Mouse (Mus musculus) small intestine, adult 2 months (tissue): ENCODE data around the gene Rad23b. TPM values are rescaled to one million over a fixed set of nuclear protein-coding genes. Genes with fewer than 3 reads are reported as not detected.
A peak's percentile ranks its signal among the peaks of the same experiment; 100 is the strongest.

Experiments used
- H3K27ac ChIP-seq: fragments of 200-500 bp; 2 replicates; pipeline ENCODE4 v1.5.1; 2012; ENCODE audit warnings: low read depth, low read length, control low read depth, inconsistent platforms; ENCODE audit not compliant: insufficient read depth
- H3K27me3 ChIP-seq: fragments of 200-500 bp; 2 replicates; pipeline ENCODE4 v1.6.1; 2012; ENCODE audit warnings: mild to moderate bottlenecking, moderate library complexity, low read length, inconsistent platforms; ENCODE audit not compliant: control insufficient read depth, insufficient read depth
- H3K36me3 ChIP-seq: fragments of 200-500 bp; 2 replicates; pipeline ENCODE4 v1.6.1; 2012; ENCODE audit warnings: mild to moderate bottlenecking, low read length, control low read depth, inconsistent platforms; ENCODE audit not compliant: control insufficient read depth, insufficient read depth
- H3K4me1 ChIP-seq: fragments of 200-500 bp; 2 replicates; pipeline ENCODE4 v1.6.1; 2012; ENCODE audit warnings: low read length, inconsistent platforms, mixed read lengths; ENCODE audit not compliant: control insufficient read depth, insufficient read depth, insufficient read length
- H3K4me3 ChIP-seq: fragments of 200-500 bp; 2 replicates; pipeline ENCODE4 v1.5.1; 2012; ENCODE audit warnings: low read depth, mild to moderate bottlenecking, control low read depth, inconsistent platforms, low read length, moderate library complexity
- CTCF ChIP-seq: fragments of 200-500 bp; IDR thresholded peaks from 2 replicates; pipeline ENCODE4 v1.5.1; 2012; ENCODE audit warnings: low read depth, mild to moderate bottlenecking, control low read depth, inconsistent platforms, low read length, moderate library complexity, mixed read lengths; ENCODE audit not compliant: insufficient replicate concordance, insufficient read length; ENCODE audit errors: extremely low read depth
- POLR2A ChIP-seq: fragments of 200-500 bp; IDR thresholded peaks from 2 replicates; pipeline ENCODE4 v1.6.1; 2012; ENCODE audit warnings: low read depth, mild to moderate bottlenecking, control low read depth, inconsistent platforms, low read length, moderate library complexity
- WGBS: fragments of 180-500 bp; shearing (Covaris S2); methylation state at CpG from one replicate; pipeline ENCODE4 v1.1.7; 2018; 5-methylcytosine and 5-hydroxymethylcytosine counted together
- polyA plus RNA-seq: library from polyadenylated mRNA; depleted of rRNA; stranded (reverse); fragments of >200 nt; gene quantifications from 2 replicates; pipeline ENCODE4 v1.2.3, GENCODE M21; 2012

Gene Rad23b
- polyA plus RNA-seq, 1 experiment: 267 TPM

DNA sequence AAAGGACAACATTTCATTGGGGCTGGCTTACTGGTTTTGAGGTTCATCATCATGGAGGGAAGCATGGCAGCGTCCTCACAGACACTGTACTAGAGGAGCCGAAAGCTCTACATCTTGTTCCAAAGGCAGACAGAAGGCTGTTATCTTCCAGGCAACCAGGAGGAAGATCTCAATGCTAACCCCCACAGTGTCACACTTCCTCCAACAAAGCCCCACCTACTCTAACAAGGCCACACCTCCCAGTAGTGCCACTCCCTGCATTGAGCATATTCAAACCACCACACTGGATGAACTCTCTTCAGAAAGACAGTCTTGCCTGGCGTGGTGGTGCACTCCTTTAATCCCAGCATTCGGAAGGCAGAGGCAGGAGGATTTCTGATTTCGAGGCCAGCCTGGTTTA lies 7.2 kb upstream of the Rad23b start:
- no peak overlapping the region for H3K4me3 ChIP-seq
- 0 out of 2 replicates have a peak overlapping the region, but pooled peaks have one; percentile 7 for H3K27ac ChIP-seq
- WGBS: 90% methylated on average over 5 of the region's 5 CpGs
- H3K4me1 ChIP-seq: no peaks in the 10 kb centered on the region; the same call in 1 of the 2 replicates
- H3K36me3 ChIP-seq: no peaks in the 10 kb centered on the region
- TF ChIP-seq POLR2A (no peak), CTCF (no peak)
- no peaks in the 10 kb centered on the region for H3K27me3 ChIP-seq

GRCm38 (mm10) chr4:55343287-55343686 lies 6.6 kb upstream of the Rad23b start:
- no peak overlapping the region for H3K27ac ChIP-seq
- no peak overlapping the region for H3K4me3 ChIP-seq
- no peaks in the 10 kb centered on the region for H3K27me3 ChIP-seq
- 80% methylated on average over 3 of the region's 3 CpGs for WGBS
- no peaks in the 10 kb centered on the region for H3K36me3 ChIP-seq
- TF ChIP-seq POLR2A: no peak
- no peak for TF ChIP-seq CTCF
- no peaks in the 10 kb centered on the region; the same call in 1 of the 2 replicates for H3K4me1 ChIP-seq

DNA sequence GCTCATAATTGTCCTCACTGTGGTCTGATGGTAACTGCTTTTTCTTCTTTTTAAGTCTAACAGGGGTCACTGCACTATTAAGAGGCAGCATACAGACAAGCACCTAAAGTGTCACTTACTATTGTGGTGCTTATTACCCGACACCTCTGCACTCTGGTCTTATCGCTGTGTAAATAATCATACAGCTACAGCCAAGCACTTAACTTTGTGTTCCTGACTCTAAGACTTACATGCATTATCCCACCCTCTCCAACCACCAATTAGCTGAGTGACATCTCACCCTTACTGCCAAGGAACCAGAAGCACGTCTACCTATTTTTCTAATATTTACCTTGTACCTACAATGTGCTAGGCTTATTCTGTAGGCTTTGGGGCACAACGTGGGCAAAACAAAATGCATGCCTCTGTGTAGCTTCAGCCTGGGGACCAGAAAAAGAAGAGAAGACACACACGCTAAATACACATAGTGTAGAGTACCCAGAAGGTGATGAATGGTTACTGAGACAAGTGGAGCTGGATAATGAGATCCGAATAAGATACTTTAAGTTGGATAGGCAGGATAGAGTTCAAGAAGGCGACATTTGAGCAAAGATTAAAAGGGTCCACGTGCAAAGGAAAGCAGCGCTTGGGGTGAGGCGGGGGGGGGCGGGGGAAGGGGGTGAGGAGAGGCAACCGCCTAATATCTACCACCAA lies 938 bp upstream of the Rad23b start:
- TF ChIP-seq CTCF (no peak), POLR2A (no peak)
- Histone ChIP-seq H3K27ac (peak overlapping the region; percentile 62), H3K36me3 (no peaks in the 10 kb centered on the region), H3K4me1 (peaks cover 4% of the 10 kb centered on the region; the same call in 1 of the 2 replicates), H3K4me3 (peak overlapping the region; percentile 75), H3K27me3 (no peaks in the 10 kb centered on the region)
- 5% methylated on average over 12 of the region's 12 CpGs for WGBS

GRCm38 (mm10) chr4:55350219-55350931 lies 532 bp downstream of the Rad23b start:
- Histone ChIP-seq H3K27me3 (no peaks in the 10 kb centered on the region), H3K4me3 (peak overlapping the region; percentile 90), H3K4me1 (peaks cover 4% of the 10 kb centered on the region; the same call in 1 of the 2 replicates), H3K36me3 (no peaks in the 10 kb centered on the region), H3K27ac (peak overlapping the region; percentile 38)
- WGBS: under 1% methylated on average over 63 of the region's 66 CpGs
- TF ChIP-seq CTCF (no peak), POLR2A (no peak; the same call in 1 of the 2 replicates)

DNA sequence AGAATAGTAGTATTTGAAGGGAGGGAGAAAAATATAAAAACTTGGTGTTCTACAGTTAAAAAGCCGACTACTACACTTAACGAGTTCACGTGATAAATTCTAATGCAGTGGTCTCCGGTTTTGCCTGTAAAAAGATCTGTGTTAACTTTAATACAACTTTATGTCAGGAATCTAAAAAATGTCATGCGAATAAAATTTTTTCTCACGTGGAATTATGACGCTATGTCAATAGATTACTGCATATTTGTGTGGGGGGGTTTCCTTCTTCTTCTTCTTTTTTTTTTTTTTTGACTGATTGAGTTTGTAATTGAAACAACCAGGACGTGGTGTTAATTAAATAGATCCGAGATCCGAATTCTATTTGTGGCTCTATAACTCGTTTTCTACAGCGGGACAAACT lies 1.2 kb downstream of the Rad23b start:
- WGBS: 4% methylated on average over 12 of the region's 12 CpGs
- TF ChIP-seq CTCF: no peak
- TF ChIP-seq POLR2A: no peak
- Histone ChIP-seq H3K4me3 (peak overlapping the region; percentile 90), H3K27me3 (no peaks in the 10 kb centered on the region), H3K27ac (peak overlapping the region; percentile 38; the same call in 1 of the 2 replicates), H3K4me1 (peaks cover 7% of the 10 kb centered on the region; the same call in 1 of the 2 replicates), H3K36me3 (no peaks in the 10 kb centered on the region)

DNA sequence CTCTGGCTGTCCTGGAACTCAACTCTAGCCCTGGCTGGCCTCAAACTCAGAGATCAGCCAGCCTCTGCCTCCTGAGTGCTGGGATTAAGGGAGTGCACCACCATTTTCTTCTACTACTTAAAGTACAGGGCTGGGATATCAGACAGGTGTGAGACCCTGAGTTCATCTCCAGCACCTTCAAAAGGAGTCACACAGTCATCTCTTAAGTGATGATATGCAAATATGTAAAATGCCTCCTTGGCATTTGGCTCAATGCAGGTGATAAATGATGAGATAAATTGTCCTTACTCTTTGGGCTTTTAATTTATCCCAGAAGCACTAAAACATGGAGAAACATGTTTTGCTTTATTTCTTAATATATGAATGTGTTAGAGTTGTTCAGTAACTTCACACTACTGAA lies 2.0 kb downstream of the Rad23b start:
- no peak overlapping the region for H3K4me3 ChIP-seq
- H3K27me3 ChIP-seq: no peaks in the 10 kb centered on the region
- TF ChIP-seq POLR2A (no peak), CTCF (no peak)
- no peak overlapping the region for H3K27ac ChIP-seq
- H3K36me3 ChIP-seq: no peaks in the 10 kb centered on the region
- H3K4me1 ChIP-seq: peaks cover 14% of the 10 kb centered on the region; the same call in 1 of the 2 replicates

- H3K27me3 ChIP-seq: no peaks in the 10 kb centered on the region
- H3K4me1 ChIP-seq: peaks cover 10% of the 10 kb centered on the region; the same call in 1 of the 2 replicates
- H3K4me3 ChIP-seq: no peak overlapping the region
- TF ChIP-seq CTCF: no peak
- TF ChIP-seq POLR2A: no peak
- H3K27ac ChIP-seq: no peak overlapping the region
- no peaks in the 10 kb centered on the region for H3K36me3 ChIP-seq
- WGBS: 79% methylated on average over 1 of the region's 1 CpGs
Measured at GRCm38 (mm10) chr4:55354038-55354437, 4.2 kb downstream of the Rad23b start.
